Mouse (Mus musculus): ENCODE data around the gene Ganab. TPM values are rescaled to one million over a fixed set of nuclear protein-coding genes. Genes with fewer than 3 reads are reported as not detected.
"Not testable (repeated sequence)": the region's sequence is repeated elsewhere in the genome, so short reads cannot be mapped to it uniquely, and the experiment has no call there.

The Ganab gene
- 87.7 and 95.2 TPM in 2 replicates for polyA plus RNA-seq (2012; rRNA removed)

DNA sequence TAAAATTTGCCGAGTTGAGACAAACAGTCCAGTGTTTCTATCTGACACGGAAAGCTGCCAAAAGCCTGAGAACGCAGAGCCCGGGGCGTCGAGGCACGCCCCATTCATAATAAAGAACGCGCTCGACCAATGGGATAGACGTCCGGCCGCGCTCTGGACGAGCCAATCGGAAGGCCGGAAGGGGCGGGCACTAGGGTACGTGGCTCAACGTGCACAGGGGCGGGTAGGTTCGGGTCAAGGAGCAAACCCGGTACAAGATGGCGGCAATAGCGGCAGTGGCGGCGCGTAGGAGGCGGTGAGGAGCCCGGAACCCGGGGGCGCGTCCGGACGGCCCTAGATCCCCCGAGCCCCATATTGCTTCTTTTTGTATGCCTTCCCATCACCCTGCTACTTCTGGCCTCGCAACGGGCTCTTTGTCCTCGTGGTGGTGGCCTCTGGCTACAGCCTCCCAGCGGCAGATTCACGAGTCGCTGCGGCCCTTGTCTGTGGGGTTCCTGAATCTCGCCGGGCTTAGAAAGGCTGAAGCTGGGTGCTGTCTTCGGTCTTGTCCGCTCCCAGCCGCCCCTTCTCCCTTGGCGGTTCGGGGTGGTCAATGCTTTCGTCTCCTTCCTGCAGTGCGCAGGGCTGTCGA is at the start of gene Ganab:
Gene Ganab (plus strand): TSS at position 207 of the 631 bp plus-strand sequence.
- peak; percentile 95 to 97 for DNase-seq (ENCODE audit: extremely low spot score in 1 of 2, low spot score in 1 of 2)

DNA sequence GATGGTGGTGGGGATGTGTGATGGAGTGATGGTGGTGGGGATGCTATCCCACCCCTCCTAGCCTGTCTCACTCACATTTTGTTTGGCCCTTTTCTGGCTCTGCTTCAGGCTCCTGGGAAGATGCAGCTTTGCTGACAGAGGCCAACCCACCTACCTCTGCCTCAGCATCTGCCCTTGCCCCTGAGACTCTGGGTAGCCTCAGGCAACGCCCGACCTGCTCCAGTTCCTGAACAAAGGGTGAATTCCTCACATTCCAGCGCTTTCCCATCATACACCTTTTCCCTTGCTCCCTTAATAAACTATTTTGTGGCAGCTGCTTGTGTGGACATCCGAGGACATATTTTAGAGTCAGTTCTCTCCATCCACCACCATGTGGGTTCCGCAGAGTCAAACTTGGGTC is 49.5 kb upstream of the Ganab start:
- no peak for DNase-seq (ENCODE audit: extremely low spot score in 1 of 2, low spot score in 1 of 2)

DNA sequence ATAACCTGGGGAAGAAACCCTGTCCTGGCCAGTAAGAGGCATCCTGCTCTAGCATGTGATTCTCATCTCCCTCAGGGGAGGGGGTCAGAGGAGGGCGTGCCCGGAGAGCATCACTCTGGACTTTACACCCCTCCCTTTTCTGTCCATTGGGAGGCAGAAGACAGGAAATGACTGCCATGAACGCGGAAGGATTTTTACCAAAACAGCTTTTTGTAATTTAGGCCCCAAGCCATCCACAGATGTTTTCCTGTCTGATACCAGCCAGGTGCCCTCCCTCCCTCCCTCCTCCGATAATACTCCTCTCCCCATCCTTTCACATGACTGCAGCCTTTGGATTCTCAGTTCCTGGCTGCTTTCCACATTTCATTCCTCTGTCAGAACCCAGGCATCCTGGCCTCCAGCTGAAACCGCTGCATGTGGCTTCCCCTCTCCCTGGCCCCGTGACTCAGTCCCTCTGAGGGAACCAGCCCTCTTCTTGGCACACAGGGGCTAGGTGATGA is 47.4 kb upstream of the Ganab start, which contains the start of gene Lrrn4cl:
Gene Lrrn4cl (plus strand): TSS at position 367 of the 500 bp plus-strand sequence.
- no peak for DNase-seq (ENCODE audit: extremely low spot score in 1 of 2, low spot score in 1 of 2)

DNA sequence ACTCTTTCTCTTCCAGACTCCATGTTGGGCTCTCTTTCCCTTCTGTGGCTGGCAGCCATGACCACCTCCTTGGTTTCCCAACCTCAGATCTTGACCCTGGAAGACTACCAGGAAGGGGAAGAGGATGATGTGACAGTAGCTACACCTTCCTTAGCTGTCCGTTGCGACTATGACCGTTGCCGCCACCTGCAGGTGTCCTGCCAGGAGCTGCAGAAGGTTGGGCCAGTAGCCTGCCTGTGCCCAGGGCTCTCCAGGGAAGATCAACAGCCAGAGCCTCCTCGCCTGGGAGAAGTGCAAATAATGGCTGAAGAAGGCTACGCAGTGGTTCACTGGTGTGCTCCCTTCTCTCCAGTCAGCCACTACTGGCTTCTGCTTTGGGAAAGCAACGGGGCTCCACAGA is 46.2 kb upstream of the Ganab start:
- DNase-seq (ENCODE audit: extremely low spot score in 1 of 2, low spot score in 1 of 2): no peak

DNA sequence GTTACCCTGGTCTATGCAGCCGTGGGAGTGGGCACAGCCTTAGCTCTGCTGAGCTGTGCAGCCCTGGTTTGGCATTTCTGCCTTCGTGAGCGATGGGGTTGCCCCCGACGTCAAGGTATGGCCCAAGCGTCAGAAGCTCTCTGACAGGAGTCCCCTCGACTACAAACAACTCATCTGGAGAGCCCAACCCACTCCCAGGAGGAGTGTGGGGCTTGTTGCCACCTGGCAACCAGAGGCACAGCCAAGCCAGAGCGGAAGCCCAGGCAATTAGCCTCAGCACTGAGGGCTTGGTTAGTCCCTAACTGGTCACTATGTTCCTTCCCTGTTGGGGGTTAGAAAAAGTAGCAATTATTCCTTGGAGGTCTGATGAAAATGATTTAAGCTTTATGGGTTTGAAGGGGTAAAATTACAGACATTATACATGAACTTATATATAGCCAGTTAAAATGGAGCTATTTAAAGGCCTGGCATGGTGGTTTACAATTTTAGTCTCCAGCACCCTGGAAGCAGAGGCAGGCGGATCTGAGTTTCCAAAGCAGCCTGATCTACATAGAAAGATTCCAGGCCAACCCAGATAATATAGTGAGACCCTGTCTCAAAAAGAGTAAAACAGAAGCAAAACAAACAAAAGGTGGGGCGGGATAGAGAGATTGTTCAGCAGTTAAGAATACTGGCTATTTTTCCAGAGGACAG is 45.5 kb upstream of the Ganab start:
- DNase-seq (ENCODE audit: extremely low spot score in 1 of 2, low spot score in 1 of 2): no peak

GRCm38 (mm10) chr19:8853117-8853516 is 44.8 kb upstream of the Ganab start:
- DNase-seq (ENCODE audit: extremely low spot score in 1 of 2, low spot score in 1 of 2): no peak

- no peak for DNase-seq (ENCODE audit: extremely low spot score in 1 of 2, low spot score in 1 of 2)
Measured at GRCm38 (mm10) chr19:8857689-8858088, 40.2 kb upstream of the Ganab start.

DNA sequence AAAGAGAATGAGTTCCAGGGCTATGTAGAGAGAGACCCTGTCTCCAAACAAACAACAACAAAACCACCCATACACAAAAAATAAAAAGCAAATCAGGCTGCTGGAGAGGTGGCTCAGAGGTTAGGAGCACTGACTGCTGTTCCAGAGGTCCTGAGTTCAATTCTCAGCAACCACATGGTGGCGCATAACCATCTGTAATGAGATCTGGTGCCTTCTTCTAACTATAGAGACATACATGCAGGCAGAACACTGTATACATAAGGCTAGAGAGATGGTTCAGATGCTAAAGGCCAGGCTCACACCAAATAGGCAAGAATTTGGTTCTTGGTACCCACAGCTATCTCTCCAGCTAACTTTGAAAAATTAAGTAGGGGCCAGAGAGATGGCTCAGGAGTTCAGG is 38.9 kb upstream of the Ganab start:
- DNase-seq (ENCODE audit: extremely low spot score in 1 of 2, low spot score in 1 of 2): no peak

DNA sequence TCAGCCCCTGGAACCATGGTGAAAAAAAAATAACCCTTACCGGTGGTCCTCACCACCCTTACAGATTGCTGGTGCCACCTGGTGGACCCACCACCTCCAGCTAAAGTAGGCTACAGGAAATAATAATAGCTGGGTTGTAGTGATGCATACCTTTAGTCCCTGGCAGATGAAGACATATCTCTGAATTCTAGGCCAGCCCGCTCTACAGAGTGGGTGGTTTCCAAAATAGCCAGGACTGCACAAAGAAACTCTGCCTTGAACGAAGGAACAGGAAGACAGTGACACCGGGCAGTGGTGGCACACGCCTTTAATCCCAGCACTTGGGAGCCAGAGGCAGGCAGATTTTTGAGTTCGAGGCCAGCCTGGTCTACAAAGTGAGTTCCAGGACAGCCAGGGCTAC is 33.6 kb upstream of the Ganab start:
- no peak for DNase-seq (ENCODE audit: extremely low spot score in 1 of 2, low spot score in 1 of 2)

DNA sequence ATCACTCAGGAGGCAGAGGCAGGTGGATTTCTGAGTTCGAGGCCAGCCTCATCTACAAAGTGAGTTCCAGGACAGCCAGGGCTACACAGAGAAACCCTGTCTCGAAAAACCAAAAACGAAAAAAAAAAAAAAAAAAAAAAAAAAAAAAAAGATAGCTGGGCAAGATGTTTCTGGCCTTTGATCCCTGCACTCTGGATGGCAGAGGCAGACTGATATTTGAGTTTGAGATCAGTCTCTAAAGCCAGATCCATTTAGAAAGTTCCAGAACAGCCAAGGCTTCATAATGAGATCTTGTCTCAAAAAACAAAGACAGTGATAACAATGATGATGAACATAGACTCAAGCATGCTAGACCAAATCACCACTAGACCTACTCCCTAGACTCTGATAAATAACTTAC is 27.5 kb upstream of the Ganab start:
- DNase-seq (ENCODE audit: extremely low spot score in 1 of 2, low spot score in 1 of 2): not testable (repeated sequence)

DNA sequence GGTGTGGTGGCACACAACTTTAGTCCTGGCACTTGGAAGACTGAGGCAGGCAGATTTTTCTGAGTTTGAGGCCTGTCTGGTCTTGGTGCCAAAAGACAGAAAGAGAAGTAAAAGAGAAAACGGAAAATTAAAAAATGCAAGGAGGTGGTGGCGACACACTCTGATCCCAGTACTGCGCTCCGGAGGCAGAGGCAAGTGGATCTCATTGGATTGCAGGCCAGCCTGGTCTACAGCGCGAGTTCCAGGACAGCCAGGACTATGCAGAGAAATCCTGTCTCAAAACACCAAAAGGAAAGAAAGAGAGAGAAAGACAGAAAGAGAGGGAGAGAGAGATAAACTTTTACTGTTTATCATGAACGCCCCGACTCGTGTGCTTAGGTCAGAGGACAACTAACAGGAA is 27.0 kb upstream of the Ganab start:
- DNase-seq (ENCODE audit: extremely low spot score in 1 of 2, low spot score in 1 of 2): no peak

DNA sequence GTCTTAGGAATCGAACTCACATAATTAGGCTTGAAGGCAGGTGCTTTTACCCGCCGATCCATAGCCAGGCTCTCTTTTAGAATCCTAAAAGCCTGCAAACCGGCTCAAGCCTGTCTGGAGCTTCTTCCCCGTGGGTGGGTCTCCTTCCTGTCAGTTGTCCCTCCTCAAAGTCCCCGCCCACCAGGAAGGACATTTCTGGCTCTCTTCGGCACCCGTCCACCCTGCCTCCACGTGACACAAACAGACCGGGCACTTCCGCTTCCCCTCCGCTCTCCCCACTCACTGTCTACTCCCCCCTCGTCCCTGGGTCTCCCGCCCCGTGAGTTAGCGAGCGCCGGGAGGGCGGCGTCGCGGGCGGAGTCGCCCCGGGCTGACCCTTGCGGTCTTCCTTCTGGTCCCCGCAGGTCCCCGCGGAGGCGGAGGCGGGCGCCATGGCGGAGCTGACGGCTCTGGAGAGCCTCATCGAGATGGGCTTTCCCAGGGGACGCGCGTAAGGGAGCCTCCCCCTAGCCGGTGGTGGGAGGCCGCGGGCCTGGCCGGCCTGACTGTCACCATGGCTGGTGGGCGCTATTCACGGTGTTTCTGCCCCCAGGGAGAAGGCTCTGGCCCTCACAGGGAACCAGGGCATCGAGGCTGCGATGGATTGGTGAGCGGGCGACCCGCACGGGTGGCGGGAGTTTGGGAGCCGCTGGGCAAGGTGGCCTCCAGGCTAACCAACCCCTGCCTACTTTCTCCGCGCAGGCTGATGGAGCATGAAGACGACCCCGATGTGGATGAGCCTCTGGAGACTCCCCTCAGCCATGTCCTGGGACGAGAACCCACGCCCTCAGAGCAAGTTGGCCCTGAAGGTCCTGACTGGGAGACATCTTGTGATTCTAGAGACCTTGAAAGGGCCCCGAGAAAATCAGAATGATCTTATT is 26.3 kb upstream of the Ganab start, which contains the start of gene Ubxn1:
Gene Ubxn1 (plus strand): TSS at position 230 of the 920 bp plus-strand sequence.
- DNase-seq (ENCODE audit: extremely low spot score in 1 of 2, low spot score in 1 of 2): peak; percentile 97 to 99

DNA sequence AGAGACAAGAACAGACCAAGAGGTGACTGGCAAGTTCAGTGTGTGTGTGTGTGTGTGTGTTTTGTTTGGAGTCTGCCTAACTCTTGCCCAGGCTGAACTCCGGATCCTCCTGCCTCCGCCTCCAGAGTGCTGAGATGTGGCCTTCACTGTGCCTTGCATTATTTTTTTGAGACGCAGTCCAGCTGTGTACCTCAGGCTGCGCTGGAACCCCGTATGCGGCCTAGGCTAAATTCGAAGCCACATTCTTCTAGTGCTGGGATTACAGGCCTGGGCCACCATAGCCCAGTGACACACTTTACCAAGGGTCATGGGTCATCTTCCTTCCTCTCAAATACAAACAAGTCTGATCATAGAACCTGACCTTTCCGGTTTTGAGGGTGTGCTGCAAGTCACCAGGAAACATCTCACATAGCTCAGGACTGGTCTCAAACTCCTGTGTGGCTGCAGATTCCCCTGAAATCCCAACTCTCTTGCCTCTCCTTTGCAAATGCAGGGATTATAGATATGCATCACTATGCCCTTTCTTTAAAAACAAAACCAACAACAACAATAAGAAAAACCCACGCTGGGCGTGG is 25.5 kb upstream of the Ganab start:
- DNase-seq (ENCODE audit: extremely low spot score in 1 of 2, low spot score in 1 of 2): no peak

DNA sequence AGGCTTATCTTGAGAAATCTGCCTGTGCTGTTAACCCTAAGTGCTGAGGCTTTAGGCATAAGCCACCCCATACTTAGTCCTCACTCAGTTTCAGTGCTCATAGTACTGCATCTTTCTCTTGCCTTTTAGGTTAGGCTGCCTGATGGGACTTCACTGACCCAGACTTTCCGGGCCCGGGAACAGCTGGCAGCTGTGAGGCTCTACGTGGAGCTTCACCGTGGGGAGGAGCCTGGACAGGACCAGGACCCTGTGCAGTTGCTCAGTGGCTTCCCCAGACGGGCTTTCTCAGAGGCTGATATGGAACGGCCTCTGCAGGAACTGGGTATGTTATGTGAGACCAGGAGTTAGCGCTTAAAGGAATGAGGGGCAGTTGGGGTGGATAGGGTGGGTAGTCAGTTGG is 22.8 kb upstream of the Ganab start:
- DNase-seq (ENCODE audit: extremely low spot score in 1 of 2, low spot score in 1 of 2): no peak

- DNase-seq (ENCODE audit: extremely low spot score in 1 of 2, low spot score in 1 of 2): peak; percentile 88 to 93
Measured at GRCm38 (mm10) chr19:8880311-8881033, 17.4 kb upstream of the Ganab start, which contains the start of gene Uqcc3. TSS of gene Uqcc3 (minus strand) at chr19:8880923.

- DNase-seq (ENCODE audit: extremely low spot score in 1 of 2, low spot score in 1 of 2): no peak
Measured at GRCm38 (mm10) chr19:8881034-8881392, 16.9 kb upstream of the Ganab start.

DNA sequence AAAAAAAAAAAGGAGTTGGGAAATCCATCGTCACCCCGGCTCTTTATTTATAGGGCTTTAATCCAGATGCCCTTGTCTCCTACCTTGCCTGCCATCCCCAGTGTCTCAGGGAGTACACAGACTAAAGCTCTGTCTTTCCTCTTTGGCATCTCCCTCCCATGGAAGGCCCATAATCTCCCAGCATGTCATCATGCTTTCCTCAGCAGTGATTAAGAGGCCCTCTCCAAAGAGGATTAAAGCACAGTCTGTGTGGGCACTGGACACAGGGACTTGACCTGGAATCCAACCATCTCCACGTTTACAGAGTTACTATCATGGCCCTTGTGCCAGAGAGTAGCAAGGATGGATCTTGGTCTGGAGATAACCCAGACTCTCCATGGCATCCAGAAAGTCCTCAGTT is 14.3 kb upstream of the Ganab start, which contains the start of the genes Lbhd1 and Gm49403:
Gene Lbhd1 (plus strand): TSS at position 117 of the 400 bp plus-strand sequence.
Gene Gm49403 (plus strand): TSS at position 315 of the 400 bp plus-strand sequence.
- no peak for DNase-seq (ENCODE audit: extremely low spot score in 1 of 2, low spot score in 1 of 2)

DNA sequence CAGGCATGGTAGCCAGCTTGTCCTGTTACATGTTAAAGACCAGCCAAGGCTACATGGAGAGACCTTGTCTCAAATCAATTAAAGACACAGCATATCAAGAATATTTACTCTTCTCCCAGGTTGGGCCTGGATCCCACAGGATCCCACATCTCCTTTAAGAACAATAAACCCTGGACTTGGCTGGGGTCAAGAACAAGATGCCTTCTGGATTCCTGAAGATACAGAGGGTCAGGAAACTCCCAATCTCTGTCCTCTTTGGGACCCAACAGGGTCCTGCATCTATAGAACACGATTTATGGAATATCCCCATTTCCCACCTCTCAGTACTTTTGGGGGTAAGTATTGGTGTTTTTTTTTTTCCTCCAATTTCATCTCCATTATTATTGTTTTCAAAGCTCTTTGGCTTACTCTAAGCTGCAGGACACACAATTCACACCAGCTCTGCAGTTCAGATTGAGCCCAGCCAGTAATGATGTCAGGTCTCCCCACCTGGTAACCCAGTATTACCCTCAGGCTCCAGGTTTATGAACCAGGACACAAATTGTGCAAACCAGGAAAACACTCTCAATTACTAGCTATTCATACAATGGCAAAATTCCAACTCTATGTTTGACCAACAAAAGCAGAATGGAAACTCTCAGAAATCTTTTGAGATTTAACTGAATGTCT is 10.8 kb upstream of the Ganab start:
- DNase-seq (ENCODE audit: extremely low spot score in 1 of 2, low spot score in 1 of 2): no peak
